Mouse (Mus musculus) adrenal gland, adult 2 months (tissue): ENCODE measurements around the gene Stmn1. TPM values are rescaled to one million over a fixed set of nuclear protein-coding genes. Genes with fewer than 3 reads are reported as not detected.

ENCODE experiments used
- DNase-seq: peaks from one replicate; pipeline ENCODE4 v3.0.0; 2021
- polyA plus RNA-seq: library from polyadenylated mRNA; depleted of rRNA; stranded (reverse); fragments of >200 nt; gene quantifications from 2 replicates; pipeline ENCODE4 v1.2.3, GENCODE M21; 2012
- total RNA-seq, 2 experiments: library from RNA; stranded (reverse); gene quantifications; 2 replicates each; pipeline ENCODE4 v1.2.3; 2021

Gene Stmn1
- total and polyA plus RNA-seq, 3 experiments: 2.4 to 31.8 (median 28.7) TPM

GRCm38 (mm10) chr4:134457130-134457825 is 10.8 kb upstream of the Stmn1 start:
- DNase-seq: no peak

- DNase-seq: no peak
Measured at GRCm38 (mm10) chr4:134458856-134459255, 9.3 kb upstream of the Stmn1 start.

GRCm38 (mm10) chr4:134460277-134460676 is 7.8 kb upstream of the Stmn1 start:
- DNase-seq: no peak

- DNase-seq: no peak
Measured at GRCm38 (mm10) chr4:134461252-134461651, 6.9 kb upstream of the Stmn1 start.

GRCm38 (mm10) chr4:134465789-134466188 is 2.3 kb upstream of the Stmn1 start:
- no peak for DNase-seq

- no peak for DNase-seq
Measured at GRCm38 (mm10) chr4:134466381-134467262, 1.5 kb upstream of the Stmn1 start.

- no peak for DNase-seq
Measured at GRCm38 (mm10) chr4:134467435-134468214, 495 bp upstream of the Stmn1 start.

- peak; percentile 97 for DNase-seq
Measured at GRCm38 (mm10) chr4:134468578-134469266, 602 bp downstream of the Stmn1 start.

- DNase-seq: no peak
Measured at GRCm38 (mm10) chr4:134469341-134469796, 1.2 kb downstream of the Stmn1 start.

- no peak for DNase-seq
Measured at GRCm38 (mm10) chr4:134469985-134470384, 1.9 kb downstream of the Stmn1 start.

- no peak for DNase-seq
Measured at GRCm38 (mm10) chr4:134471469-134471868, 3.3 kb downstream of the Stmn1 start.

- no peak for DNase-seq
Measured at GRCm38 (mm10) chr4:134473764-134474163, 5.6 kb downstream of the Stmn1 start.

GRCm38 (mm10) chr4:134474240-134474639 is 6.1 kb downstream of the Stmn1 start:
- no peak for DNase-seq

GRCm38 (mm10) chr4:134476899-134477298 is 8.8 kb downstream of the Stmn1 start:
- DNase-seq: no peak

GRCm38 (mm10) chr4:134478031-134478430 is 9.9 kb downstream of the Stmn1 start:
- peak; percentile 92 for DNase-seq

GRCm38 (mm10) chr4:134479839-134480238 is 11.7 kb downstream of the Stmn1 start:
- no peak for DNase-seq

- peak; percentile 77 for DNase-seq
Measured at GRCm38 (mm10) chr4:134480864-134481263, 12.7 kb downstream of the Stmn1 start.

- no peak for DNase-seq
Measured at GRCm38 (mm10) chr4:134481270-134481669, 13.2 kb downstream of the Stmn1 start.

GRCm38 (mm10) chr4:134482442-134482841 is 14.3 kb downstream of the Stmn1 start:
- no peak for DNase-seq

- no peak for DNase-seq
Measured at GRCm38 (mm10) chr4:134483078-134483688, 15.1 kb downstream of the Stmn1 start.

GRCm38 (mm10) chr4:134483696-134484095 is 15.6 kb downstream of the Stmn1 start:
- DNase-seq: peak; percentile 74
